ENCODE assay signal across 8 mouse cellular contexts in the genomic region with DNA sequence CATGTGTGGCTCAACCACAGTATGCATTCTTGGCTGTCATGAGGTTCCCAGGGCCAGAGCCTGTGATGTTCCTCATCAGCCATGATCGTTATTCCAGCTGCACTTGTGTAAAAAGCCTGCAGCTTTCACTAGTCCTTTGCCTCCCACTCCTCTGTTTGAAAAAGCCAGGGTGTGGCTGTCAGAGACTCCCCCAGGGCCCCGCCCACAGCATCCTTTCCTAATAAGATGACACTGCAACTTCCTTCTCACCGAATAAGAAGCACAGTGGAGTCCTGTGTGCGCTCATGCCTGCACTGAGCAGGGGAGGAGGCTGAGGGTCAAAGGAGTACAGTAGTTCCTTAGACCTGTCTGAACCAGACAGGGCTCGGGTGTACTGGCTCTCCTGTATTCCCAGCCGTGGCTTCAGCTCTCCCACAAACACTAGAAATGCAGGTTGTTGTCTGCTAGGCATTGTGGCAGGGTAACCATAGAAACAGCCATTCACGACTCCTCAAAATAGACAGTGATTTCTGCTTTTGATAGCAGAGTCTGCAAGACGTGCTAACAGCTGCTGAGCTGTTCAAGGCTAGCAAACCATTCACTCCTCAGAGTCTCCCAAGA. TPM values are rescaled to one million over a fixed set of nuclear protein-coding genes. Genes with fewer than 3 reads are reported as not detected.
DNase-seq lines count a peak whose midpoint lies in the region; ATAC-seq and TF ChIP-seq lines count a peak whose summit lies in the region.

No protein-coding gene starts in this region.

- 0 out of 2 replicates have a peak overlapping the region, but pooled peaks have one; percentile 3 for H3K4me3 ChIP-seq in E14TG2a.4 (replicated peaks; ENCODE audit: low read length)
- H3K4me3 ChIP-seq in midbrain, embryonic 12.5 days, result no peak overlapping the region
- H3K4me3 ChIP-seq in liver, embryonic 11.5 days (ENCODE audit: low read depth, low read length), result no peak overlapping the region

- ATAC-seq in frontal cortex, adult (ENCODE audit: low TSS enrichment), result peak; percentile 77
- no peak for ATAC-seq in midbrain, embryonic 12.5 days (ENCODE audit: low FRiP score, low read depth)
- ATAC-seq in liver, embryonic 11.5 days (replicated peaks; ENCODE audit: low FRiP score), result no peak

- H3K36me3 ChIP-seq in E14TG2a.4 (ENCODE audit: insufficient read depth, low read length), result 0 out of 2 replicates have a peak, but pooled peaks cover 4% of the 10 kb centered on the region
- H3K36me3 ChIP-seq in midbrain, embryonic 12.5 days, result no peaks in the 10 kb centered on the region
- H3K36me3 ChIP-seq in liver, embryonic 11.5 days (ENCODE audit: control insufficient read depth, insufficient read depth, low read length), result no peaks in the 10 kb centered on the region

- H3K4me2 ChIP-seq in midbrain, embryonic 12.5 days (replicated peaks), result no peak overlapping the region
- H3K4me2 ChIP-seq in liver, embryonic 11.5 days, result no peak overlapping the region

- no peak overlapping the region for H3K9ac ChIP-seq in midbrain, embryonic 12.5 days (replicated peaks)
- H3K9ac ChIP-seq in liver, embryonic 11.5 days (ENCODE audit: low read depth, low read length), result no peak overlapping the region

- no peak for TF ChIP-seq CTCF in E14TG2a.4 (conservative IDR thresholded peaks at IDR 0.05; ENCODE audit: low read length)

- no peaks in the 10 kb centered on the region for H3K9me3 ChIP-seq in E14TG2a.4 (ENCODE audit: low read length)
- no peaks in the 10 kb centered on the region for H3K9me3 ChIP-seq in midbrain, embryonic 12.5 days
- no peaks in the 10 kb centered on the region for H3K9me3 ChIP-seq in liver, embryonic 11.5 days (ENCODE audit: control insufficient read depth, low read length)

- 0 out of 2 replicates have a peak overlapping the region, but pooled peaks have one; percentile 7 for H3K27ac ChIP-seq in midbrain, embryonic 12.5 days (replicated peaks)
- no peak overlapping the region for H3K27ac ChIP-seq in liver, embryonic 11.5 days (ENCODE audit: low read depth, low read length)

- peaks cover 4% of the 10 kb centered on the region; the same call in 1 of the 2 replicates for H3K27me3 ChIP-seq in E14TG2a.4 (ENCODE audit: insufficient read depth, low read length)
- no peaks in the 10 kb centered on the region for H3K27me3 ChIP-seq in midbrain, embryonic 12.5 days
- no peaks in the 10 kb centered on the region for H3K27me3 ChIP-seq in liver, embryonic 11.5 days (replicated peaks; ENCODE audit: control insufficient read depth, insufficient read depth, low read length)

- peaks cover 42% of the 10 kb centered on the region for H3K4me1 ChIP-seq in E14TG2a.4 (replicated peaks; ENCODE audit: low read depth, low read length)
- H3K4me1 ChIP-seq in midbrain, embryonic 12.5 days, result peaks cover 12% of the 10 kb centered on the region
- no peaks in the 10 kb centered on the region for H3K4me1 ChIP-seq in liver, embryonic 11.5 days (replicated peaks; ENCODE audit: control insufficient read depth, insufficient read depth, low read length)

- 41% methylated on average over 8 of the region's 8 CpGs for WGBS in midbrain, embryonic 12.5 days
- WGBS in liver, embryonic 11.5 days, result 49% methylated on average over 8 of the region's 8 CpGs

- DNase-seq in frontal cortex, postnatal 10 days (ENCODE audit: low spot score in 2 of 2), result no peak
- DNase-seq in frontal cortex, postnatal 36 days (ENCODE audit: low spot score in 2 of 2), result peak; percentile 58 to 80
- no peak for DNase-seq in lung, postnatal 25 days (ENCODE audit: low spot score)
- DNase-seq in liver, embryonic 11.5 days (ENCODE audit: low spot score), result no peak
- DNase-seq in urinary bladder, postnatal 4 days (ENCODE audit: low spot score in 2 of 2), result no peak

RNA-seq across cellular contexts. Expression of a gene that starts 43.8 kb away (rescaled TPM):
- polyA plus RNA-seq in midbrain, embryonic 12.5 days (2016; fragmentation: Nextera tagmentation; extraction: Ambion mirVana), result 7.2 and 7.9 TPM in 2 replicates
- polyA plus RNA-seq in liver, embryonic 11.5 days (2014; fragmentation: Nextera tagmentation; extraction: Ambion mirVana), result 3.4 and 3.8 TPM in 2 replicates

Comparison
In these comparisons a context has a peak if more than half of its experiments do, and no peak if none do; other contexts are left out.
1. DNase-seq: peak in frontal cortex, postnatal 36 days (2 of 2); none in frontal cortex, postnatal 10 days (0 of 2), lung, postnatal 25 days (single experiment), liver, embryonic 11.5 days (single experiment) and urinary bladder, postnatal 4 days (0 of 2).